Mouse (Mus musculus) macrophage (primary cell): ENCODE results near the gene Anapc1. TPM values are rescaled to one million over a fixed set of nuclear protein-coding genes. Genes with fewer than 3 reads are reported as not detected.
"Not testable (repeated sequence)": the region's sequence is repeated elsewhere in the genome, so short reads cannot be mapped to it uniquely, and the experiment has no call there.

Source experiments
- H3K27ac ChIP-seq: fragments of 350-480 bp; formaldehyde crosslinking; 2 replicates; pipeline ENCODE4 v1.9.0; 2021
- H3K36me3 ChIP-seq: fragments of 350-480 bp; formaldehyde crosslinking; 2 replicates; pipeline ENCODE4 v1.9.0; 2021; ENCODE audit errors: inconsistent target
- H3K4me3 ChIP-seq: fragments of 350-480 bp; formaldehyde crosslinking; 2 replicates; pipeline ENCODE4 v1.9.0; 2021; ENCODE audit errors: inconsistent target
- H3K79me2 ChIP-seq: fragments of 350-480 bp; formaldehyde crosslinking; 2 replicates; pipeline ENCODE4 v1.9.0; 2021; ENCODE audit errors: inconsistent target
- WGBS: methylation state at CpG from one replicate; pipeline ENCODE4 v1.1.7; 2026; ENCODE audit warnings: inconsistent platforms; ENCODE audit not compliant: missing documents; 5-methylcytosine and 5-hydroxymethylcytosine counted together
- polyA plus RNA-seq: library from polyadenylated mRNA; stranded (reverse); fragments of 250-400 nt; gene quantifications from 3 replicates; pipeline ENCODE4 v1.2.4, GENCODE M21; 2018; ENCODE audit warnings: inconsistent platforms

The Anapc1 gene
- polyA plus RNA-seq, 1 experiment from 2014 or later, result 41.8 TPM

- H3K4me3 ChIP-seq, result no peak overlapping the region
- WGBS, result 92% methylated on average over 3 of the region's 6 CpGs
- H3K27ac ChIP-seq, result no peak overlapping the region
- peaks cover 89% of the 10 kb centered on the region for H3K79me2 ChIP-seq
- peaks cover 5% of the 10 kb centered on the region; the same call in 1 of the 2 replicates for H3K36me3 ChIP-seq
These were observed 25.7 kb upstream of the Anapc1 start for GRCm38 (mm10) chr2:128712940-128713339.

GRCm38 (mm10) chr2:128710609-128711008 lies 23.4 kb upstream of the Anapc1 start:
- Histone ChIP-seq H3K79me2 (peaks cover 89% of the 10 kb centered on the region), H3K36me3 (peaks cover 23% of the 10 kb centered on the region), H3K4me3 (no peak overlapping the region), H3K27ac (peak overlapping the region; percentile 87)
- 72% methylated on average over 6 of the region's 6 CpGs for WGBS

GRCm38 (mm10) chr2:128709264-128709663 lies 22.1 kb upstream of the Anapc1 start:
- peaks cover 89% of the 10 kb centered on the region for H3K79me2 ChIP-seq
- peak overlapping the region; percentile 87 for H3K27ac ChIP-seq
- 65% methylated on average over 6 of the region's 6 CpGs for WGBS
- peaks cover 36% of the 10 kb centered on the region for H3K36me3 ChIP-seq
- H3K4me3 ChIP-seq, result no peak overlapping the region

GRCm38 (mm10) chr2:128704474-128704873 lies 17.3 kb upstream of the Anapc1 start:
- Histone ChIP-seq H3K27ac (no peak overlapping the region), H3K79me2 (peaks cover 93% of the 10 kb centered on the region), H3K36me3 (peaks cover 47% of the 10 kb centered on the region), H3K4me3 (no peak overlapping the region)
- 68% methylated on average over 3 of the region's 3 CpGs for WGBS

GRCm38 (mm10) chr2:128699201-128699885 lies 12.2 kb upstream of the Anapc1 start:
- Histone ChIP-seq H3K36me3 (peaks cover 16% of the 10 kb centered on the region; the same call in 1 of the 2 replicates), H3K79me2 (peaks cover 56% of the 10 kb centered on the region), H3K4me3 (peak overlapping the region; percentile 98), H3K27ac (peak overlapping the region; percentile 87)
- 12% methylated on average over 20 of the region's 24 CpGs for WGBS

GRCm38 (mm10) chr2:128698693-128699181 lies 11.5 kb upstream of the Anapc1 start, which contains the start of gene Mertk:
Gene Mertk (plus strand): TSS chr2:128698956.
- 1% methylated on average over 30 of the region's 30 CpGs for WGBS
- Histone ChIP-seq H3K4me3 (peak within 1 kb of the TSS; percentile 98), H3K27ac (peak within 1 kb of the TSS; percentile 87), H3K79me2 (peaks cover 50% of the 10 kb centered on the region), H3K36me3 (peaks cover 16% of the 10 kb centered on the region; the same call in 1 of the 2 replicates)

- H3K27ac ChIP-seq, result peak overlapping the region; percentile 80
These were observed 11.0 kb upstream of the Anapc1 start for GRCm38 (mm10) chr2:128698140-128698692.

GRCm38 (mm10) chr2:128697566-128697965 lies 10.4 kb upstream of the Anapc1 start:
- Histone ChIP-seq H3K27ac (no peak overlapping the region), H3K4me3 (no peak overlapping the region), H3K36me3 (peaks cover 4% of the 10 kb centered on the region; the same call in 1 of the 2 replicates), H3K79me2 (peaks cover 38% of the 10 kb centered on the region)
- WGBS, result 47% methylated on average over 5 of the region's 5 CpGs

More at GRCm38 (mm10) chr2:128698140-128698692, 11.0 kb upstream of the Anapc1 start:
- Histone ChIP-seq H3K79me2 (peaks cover 45% of the 10 kb centered on the region), H3K4me3 (peak overlapping the region; percentile 98), H3K36me3 (peaks cover 11% of the 10 kb centered on the region; the same call in 1 of the 2 replicates)
- WGBS, result 0% methylated on average over 14 of the region's 14 CpGs

GRCm38 (mm10) chr2:128697047-128697446 lies 9.9 kb upstream of the Anapc1 start:
- Histone ChIP-seq H3K27ac (no peak overlapping the region), H3K79me2 (peaks cover 33% of the 10 kb centered on the region), H3K36me3 (no peaks in the 10 kb centered on the region; the same call in 1 of the 2 replicates), H3K4me3 (no peak overlapping the region)
- 100% methylated on average over 1 of the region's 1 CpGs for WGBS

- Histone ChIP-seq H3K36me3 (no peaks in the 10 kb centered on the region; the same call in 1 of the 2 replicates), H3K27ac (no peak overlapping the region), H3K4me3 (no peak overlapping the region), H3K79me2 (peaks cover 27% of the 10 kb centered on the region)
- 82% methylated on average over 3 of the region's 3 CpGs for WGBS
These were observed 9.2 kb upstream of the Anapc1 start for GRCm38 (mm10) chr2:128696426-128696825.

GRCm38 (mm10) chr2:128694548-128694947 lies 7.4 kb upstream of the Anapc1 start:
- Histone ChIP-seq H3K27ac (no peak overlapping the region), H3K36me3 (no peaks in the 10 kb centered on the region), H3K79me2 (peaks cover 8% of the 10 kb centered on the region; the same call in 1 of the 2 replicates), H3K4me3 (no peak overlapping the region)

GRCm38 (mm10) chr2:128693828-128694227 lies 6.6 kb upstream of the Anapc1 start:
- no CpG with 5 or more reads among the region's 3 CpGs for WGBS
- H3K27ac ChIP-seq, H3K79me2 ChIP-seq, H3K4me3 ChIP-seq, H3K36me3 ChIP-seq: not testable (repeated sequence)

- Histone ChIP-seq H3K4me3 (no peak overlapping the region), H3K36me3 (no peaks in the 10 kb centered on the region), H3K79me2 (no peaks in the 10 kb centered on the region), H3K27ac (no peak overlapping the region)
- WGBS, result 70% methylated on average over 4 of the region's 4 CpGs
These were observed 6.0 kb upstream of the Anapc1 start for GRCm38 (mm10) chr2:128693236-128693635.

GRCm38 (mm10) chr2:128692771-128693170 lies 5.6 kb upstream of the Anapc1 start:
- 91% methylated on average over 10 of the region's 10 CpGs for whole genome bisulfite sequencing
- no peak overlapping the region for H3K4me3 ChIP-seq
- no peak overlapping the region for H3K27ac ChIP-seq
- H3K79me2 ChIP-seq, result no peaks in the 10 kb centered on the region
- H3K36me3 ChIP-seq, result no peaks in the 10 kb centered on the region

- 91% methylated on average over 14 of the region's 14 CpGs for WGBS
- Histone ChIP-seq H3K4me3 (no peak overlapping the region), H3K36me3 (no peaks in the 10 kb centered on the region), H3K27ac (no peak overlapping the region), H3K79me2 (no peaks in the 10 kb centered on the region)
These were observed 5.1 kb upstream of the Anapc1 start for GRCm38 (mm10) chr2:128692336-128692735.
